Mouse (Mus musculus): Measurements from ENCODE around the gene Plg.

Plg gene

GRCm38 (mm10) chr17:12387781-12388180 lies 9.4 kb downstream of the Plg start:
- in situ Hi-C loops (cut with MboI) = no loop called here

DNA sequence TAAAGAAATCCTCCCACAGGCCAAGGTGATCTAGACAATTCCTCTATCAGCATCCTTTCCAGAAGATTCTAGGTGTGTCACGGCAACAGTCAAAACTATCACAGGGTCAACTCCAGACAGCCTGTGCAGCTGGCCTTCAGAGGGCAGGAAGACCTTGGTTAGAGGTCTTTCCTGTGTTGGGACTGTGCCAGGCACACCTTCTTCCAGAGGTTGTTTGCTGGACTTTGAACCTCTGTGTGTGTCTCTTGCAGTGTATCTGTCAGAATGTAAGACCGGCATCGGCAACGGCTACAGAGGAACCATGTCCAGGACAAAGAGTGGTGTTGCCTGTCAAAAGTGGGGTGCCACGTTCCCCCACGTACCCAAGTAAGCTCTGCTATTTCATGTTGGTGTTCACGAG lies 9.8 kb downstream of the Plg start:
- in situ Hi-C loops (cut with MboI) = no loop called here

DNA sequence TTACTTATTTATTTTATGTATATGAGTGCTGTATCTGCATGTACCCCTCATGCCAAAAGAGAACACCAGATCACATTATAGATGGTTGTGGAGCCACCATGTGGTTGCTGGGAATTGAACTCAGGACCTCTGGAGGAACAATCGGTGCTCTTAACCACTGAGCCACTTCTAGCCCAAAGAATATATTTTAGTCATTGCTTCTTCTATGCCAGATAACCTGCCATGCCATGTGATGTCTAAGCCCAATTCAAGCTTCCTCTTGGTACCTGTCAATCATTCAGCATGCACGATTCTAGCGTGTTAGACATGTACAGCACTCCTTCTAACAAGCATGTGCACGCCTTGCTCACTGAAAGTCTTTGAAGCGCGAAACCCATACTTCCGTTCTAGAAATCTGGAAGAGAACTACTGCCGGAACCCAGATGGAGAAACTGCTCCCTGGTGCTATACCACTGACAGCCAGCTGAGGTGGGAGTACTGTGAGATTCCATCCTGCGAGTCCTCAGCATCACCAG lies 17.8 kb downstream of the Plg start:
- in situ Hi-C loops (cut with MboI) = no loop called here

DNA sequence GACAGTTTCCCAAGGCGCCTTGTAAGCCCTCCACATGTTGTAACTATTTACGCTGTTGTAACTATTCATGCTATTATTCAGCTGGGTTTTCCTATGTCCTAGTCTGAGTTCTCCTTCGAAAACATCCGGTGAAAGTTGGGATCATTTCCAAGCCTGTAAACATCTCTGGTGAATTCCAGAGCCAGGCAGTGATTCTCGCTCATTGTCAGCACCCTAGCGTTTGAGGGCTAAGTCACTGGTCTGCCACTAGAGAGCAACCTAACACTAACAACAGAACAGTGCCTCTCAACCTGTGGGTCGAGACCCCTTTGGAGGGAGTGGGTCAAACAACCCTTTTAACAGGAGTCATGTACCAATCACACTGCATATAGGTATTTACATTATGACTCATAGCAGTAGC lies 25.0 kb downstream of the Plg start:
- in situ Hi-C loops (cut with MboI) = no loop called here

- in situ Hi-C loops (cut with MboI) = no loop called here
These were observed 31.0 kb downstream of the Plg start for GRCm38 (mm10) chr17:12409346-12409944.

- in situ Hi-C loops (cut with MboI) = no loop called here
These were observed 33.9 kb downstream of the Plg start for GRCm38 (mm10) chr17:12412181-12412890.

- in situ Hi-C loops (cut with MboI) = no loop called here
These were observed 34.5 kb downstream of the Plg start for GRCm38 (mm10) chr17:12412891-12413237.

- in situ Hi-C loops (cut with MboI) = no loop called here
These were observed 36.8 kb downstream of the Plg start for GRCm38 (mm10) chr17:12415031-12415735.

DNA sequence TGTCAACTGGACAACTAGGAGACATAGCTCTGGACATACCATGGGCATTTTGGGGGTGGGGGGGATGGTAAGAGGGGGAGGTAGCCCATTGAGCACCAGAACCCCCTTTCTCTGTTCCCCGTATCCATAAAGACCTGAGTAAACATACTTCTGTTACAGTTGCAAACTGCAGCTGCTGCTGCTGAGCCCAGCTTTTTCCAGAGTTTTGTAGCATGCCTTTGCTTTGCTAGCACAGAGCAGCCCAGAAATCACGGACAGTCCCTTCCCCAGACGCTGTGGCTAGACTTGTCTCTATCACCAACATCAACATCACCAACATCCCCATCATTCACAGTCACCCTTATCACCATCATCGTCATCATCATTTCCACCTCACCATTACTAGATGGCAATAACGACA lies 37.3 kb downstream of the Plg start:
- in situ Hi-C loops (cut with MboI) = no loop called here

GRCm38 (mm10) chr17:12416250-12416895 lies 38.0 kb downstream of the Plg start:
- in situ Hi-C loops (cut with MboI) = no loop called here

DNA sequence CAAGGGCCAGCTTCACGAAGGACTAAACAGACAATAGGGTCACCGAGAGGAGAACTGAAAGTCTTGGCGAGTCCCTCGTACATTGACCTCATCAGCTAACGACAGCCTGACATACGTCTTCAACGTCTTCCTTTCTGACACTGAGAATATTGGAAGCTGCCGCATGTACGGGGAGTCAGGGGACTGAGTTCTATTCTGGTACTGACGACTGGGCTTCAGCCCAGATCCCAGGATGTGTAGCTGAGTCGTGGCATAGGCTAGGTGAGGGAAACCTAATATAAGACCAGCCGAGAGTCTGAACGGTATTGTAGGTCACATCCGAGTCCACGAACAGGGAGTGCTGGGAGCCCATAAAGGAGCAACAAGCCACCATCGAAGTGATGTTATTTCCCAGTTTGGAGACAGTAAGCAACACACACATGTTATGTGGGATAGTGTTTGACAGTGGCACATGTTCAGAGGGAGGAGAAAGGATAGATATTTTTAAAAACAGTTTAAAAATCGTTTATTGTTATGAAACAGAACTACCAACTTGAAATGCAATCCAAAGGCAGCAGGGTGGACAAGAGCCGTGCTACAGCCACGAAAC lies 41.2 kb downstream of the Plg start:
- in situ Hi-C loops (cut with MboI) = no loop called here

GRCm38 (mm10) chr17:12420886-12421574 lies 42.6 kb downstream of the Plg start:
- in situ Hi-C loops (cut with MboI) = no loop called here

GRCm38 (mm10) chr17:12422143-12422542 lies 43.7 kb downstream of the Plg start:
- in situ Hi-C loops (cut with MboI) = no loop called here

DNA sequence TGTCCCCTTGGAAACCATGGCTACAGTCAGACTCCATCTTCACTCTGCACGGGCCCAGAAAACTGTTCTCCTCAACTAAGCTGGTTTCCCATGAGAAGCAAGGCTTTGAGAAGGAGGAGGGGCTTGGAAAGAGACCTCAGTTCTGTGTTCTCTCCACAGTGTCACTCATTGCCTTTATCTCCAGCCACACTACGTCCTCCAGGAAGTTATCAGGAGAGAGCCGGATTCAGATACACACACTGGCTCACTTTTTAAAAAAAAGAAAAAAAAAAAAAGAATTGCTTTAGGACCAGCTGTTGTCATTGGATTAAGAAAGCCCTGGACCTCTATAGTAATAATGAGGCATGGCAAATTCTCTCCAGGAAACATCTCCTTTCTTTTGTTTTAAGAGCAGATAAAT lies 48.7 kb downstream of the Plg start:
- in situ Hi-C loops (cut with MboI) = no loop called here

DNA sequence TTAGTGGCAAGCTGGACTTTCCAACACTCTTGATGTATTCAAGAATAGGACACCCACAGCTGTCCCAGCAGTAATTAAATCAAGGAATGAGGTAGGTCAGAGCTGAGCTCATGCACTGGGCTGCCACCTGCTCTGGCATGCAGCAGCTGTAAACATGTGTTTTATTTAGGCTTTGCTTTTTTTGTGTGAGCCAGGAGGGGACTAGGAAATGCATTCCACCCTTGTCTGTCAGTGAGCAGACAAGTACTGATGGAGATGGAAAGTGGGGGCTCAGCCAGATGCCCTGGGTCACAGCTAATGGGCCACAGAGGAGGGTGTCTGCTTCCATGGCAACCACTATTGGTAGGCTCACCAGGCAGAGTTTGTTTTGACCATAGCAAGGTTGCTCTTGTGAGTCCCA lies 50.0 kb downstream of the Plg start:
- in situ Hi-C loops (cut with MboI) = no loop called here

DNA sequence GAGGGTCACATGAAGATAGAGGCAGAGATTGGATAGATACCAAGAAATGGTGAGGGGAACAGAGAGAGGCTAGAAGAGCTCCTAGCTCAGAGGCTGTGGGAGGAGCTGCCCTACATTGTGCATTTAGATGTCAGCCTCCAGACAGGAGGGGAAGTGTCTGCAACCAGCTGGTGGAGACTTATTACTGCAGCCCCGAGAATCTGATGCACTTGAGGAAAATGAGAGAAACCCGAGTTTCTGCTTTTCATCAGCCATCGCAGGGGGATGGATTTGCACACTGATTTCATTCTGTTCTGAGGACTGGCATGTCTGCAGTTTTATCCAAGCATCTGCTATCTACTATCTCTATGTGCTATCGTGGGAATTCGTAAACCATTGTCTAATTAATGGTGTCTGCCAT lies 53.3 kb downstream of the Plg start:
- in situ Hi-C loops (cut with MboI) = no loop called here

GRCm38 (mm10) chr17:12437771-12438170 lies 59.4 kb downstream of the Plg start:
- in situ Hi-C loops (cut with MboI) = no loop called here

- in situ Hi-C loops (cut with MboI) = no loop called here
These were observed 66.2 kb downstream of the Plg start for GRCm38 (mm10) chr17:12444561-12444960.

DNA sequence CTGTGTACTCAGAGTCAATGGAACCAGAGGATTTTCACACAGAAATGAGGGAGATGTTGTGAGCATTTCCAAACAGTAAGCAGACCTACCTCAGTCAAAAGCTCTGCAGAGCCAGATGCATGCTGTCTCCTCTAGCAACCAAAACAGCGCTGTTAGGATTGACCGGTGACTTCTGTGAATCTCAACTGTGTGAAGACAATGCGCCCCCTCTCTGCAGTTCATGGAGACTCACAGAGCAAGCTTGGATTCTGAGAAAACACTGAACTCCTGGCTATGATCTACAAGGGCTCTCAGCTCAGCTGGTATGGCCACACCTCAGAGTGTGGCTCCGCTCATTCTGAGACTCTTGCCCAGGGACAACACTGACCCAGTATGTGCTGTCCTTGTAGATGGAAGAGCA lies 72.8 kb downstream of the Plg start:
- in situ Hi-C loops (cut with MboI) = no loop called here

GRCm38 (mm10) chr17:12452862-12453531 lies 74.6 kb downstream of the Plg start:
- in situ Hi-C loops (cut with MboI) = no loop called here

DNA sequence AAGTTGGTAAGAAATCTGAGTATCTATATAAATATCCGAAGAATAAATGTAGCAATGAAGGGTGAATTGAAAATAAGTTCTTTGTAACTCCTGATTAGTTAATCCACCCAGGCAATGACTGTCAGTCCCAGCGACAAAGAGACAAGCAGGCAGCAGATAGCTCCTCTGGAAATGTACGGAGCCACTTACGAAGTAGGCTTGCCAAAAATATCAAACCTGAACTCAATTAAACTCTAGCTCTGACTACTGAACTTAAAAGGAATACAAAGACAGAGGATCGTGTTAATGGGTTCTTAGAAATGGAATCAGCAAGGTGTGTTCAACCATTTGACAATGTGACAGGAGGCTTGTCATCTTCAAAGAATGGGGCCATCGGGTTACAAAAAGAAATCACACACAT lies 75.3 kb downstream of the Plg start:
- in situ Hi-C loops (cut with MboI) = no loop called here
